Mouse (Mus musculus) hindbrain, embryonic 14.5 days (tissue): ENCODE data around the gene Dstn. TPM values are rescaled to one million over a fixed set of nuclear protein-coding genes. Genes with fewer than 3 reads are reported as not detected.

Experiments
- ATAC-seq: fragments of 200-750 bp; cut with Nextera tagmentation; 2 replicates; pipeline ENCODE4 v1.8.0; 2017; ENCODE audit warnings: moderate number of reproducible peaks, mild to moderate bottlenecking, moderate TSS enrichment, moderate library complexity; ENCODE audit not compliant: low FRiP score
- DNase-seq: peaks from one replicate; pipeline ENCODE4 v3.0.0-alpha.2; 2015; ENCODE audit warnings: low spot score
- H3K27ac ChIP-seq: fragments of 300-500 bp; sonication (generic); 2 replicates; pipeline ENCODE4 v1.5.1; 2014; ENCODE audit warnings: mild to moderate bottlenecking, moderate library complexity
- H3K27me3 ChIP-seq: fragments of 300-500 bp; sonication (generic); 2 replicates; pipeline ENCODE4 v1.6.1; 2014; ENCODE audit warnings: mild to moderate bottlenecking, low read length, mixed read lengths; ENCODE audit not compliant: control insufficient read depth, insufficient read depth
- H3K36me3 ChIP-seq: fragments of 300-500 bp; sonication (generic); replicated peaks from 2 replicates; pipeline ENCODE4 v1.6.1; 2014; ENCODE audit not compliant: control insufficient read depth, insufficient read depth
- H3K4me1 ChIP-seq: fragments of 300-500 bp; sonication (generic); replicated peaks from 2 replicates; pipeline ENCODE4 v1.6.1; 2014; ENCODE audit warnings: antibody characterized with exemption, low read length, mixed read lengths; ENCODE audit not compliant: control insufficient read depth, insufficient read depth
- H3K4me2 ChIP-seq: fragments of 300-500 bp; sonication (generic); replicated peaks from 2 replicates; pipeline ENCODE4 v1.6.1; 2014; ENCODE audit warnings: mild to moderate bottlenecking, moderate library complexity
- H3K4me3 ChIP-seq: fragments of 300-500 bp; sonication (generic); replicated peaks from 2 replicates; pipeline ENCODE4 v1.5.1; 2014; ENCODE audit warnings: mild to moderate bottlenecking, low read length
- H3K9ac ChIP-seq: fragments of 300-500 bp; sonication (generic); 2 replicates; pipeline ENCODE4 v1.6.1; 2014
- H3K9me3 ChIP-seq: fragments of 300-500 bp; sonication (generic); 2 replicates; pipeline ENCODE4 v1.6.1; 2016; ENCODE audit warnings: low read length; ENCODE audit not compliant: control insufficient read depth
- WGBS: fragments of 180-500 bp; shearing (Covaris S2); extraction: QIAGEN DNeasy Blood & Tissue Kit; methylation state at CpG from one replicate; pipeline ENCODE4 v1.1.7; 2014; 5-methylcytosine and 5-hydroxymethylcytosine counted together
- polyA plus RNA-seq: library from polyadenylated mRNA; unstranded; fragments of >200 nt; fragmentation: Nextera tagmentation; extraction: Ambion mirVana; gene quantifications from 2 replicates; pipeline ENCODE4 v1.2.1, GENCODE M21; 2014

Dstn gene
- polyA plus RNA-seq, 1 experiment from 2014 or later, result 461 TPM

DNA sequence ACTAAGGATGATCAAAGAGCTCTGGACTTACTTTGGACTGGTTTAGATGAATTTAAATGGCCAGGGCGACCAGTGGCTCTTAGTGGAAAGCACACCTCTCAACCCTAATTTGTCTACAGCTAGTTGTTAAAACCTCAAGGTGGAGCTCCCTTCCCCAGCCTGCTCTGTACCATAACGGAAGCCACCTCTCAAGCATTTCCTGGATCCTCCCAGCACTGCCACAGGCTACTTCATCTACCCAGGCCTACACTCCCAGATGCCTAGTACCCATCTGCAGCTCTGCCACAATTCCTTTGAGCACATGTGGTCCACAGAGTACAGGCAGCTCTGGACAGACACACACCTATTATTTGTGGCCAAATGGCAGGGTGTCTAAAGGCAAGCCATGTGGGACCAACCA, 68.4 kb downstream of the Dstn start:
- no peaks in the 10 kb centered on the region; the same call in none of the 2 replicates for H3K36me3 ChIP-seq
- no peak overlapping the region for H3K4me2 ChIP-seq
- no peak for DNase-seq
- no peaks in the 10 kb centered on the region for H3K27me3 ChIP-seq
- no peak for ATAC-seq
- WGBS, result 75% methylated on average over 2 of the region's 2 CpGs
- H3K4me3 ChIP-seq, result no peak overlapping the region
- no peak overlapping the region for H3K9ac ChIP-seq
- H3K9me3 ChIP-seq, result no peaks in the 10 kb centered on the region
- no peak overlapping the region for H3K27ac ChIP-seq
- H3K4me1 ChIP-seq, result no peaks in the 10 kb centered on the region

DNA sequence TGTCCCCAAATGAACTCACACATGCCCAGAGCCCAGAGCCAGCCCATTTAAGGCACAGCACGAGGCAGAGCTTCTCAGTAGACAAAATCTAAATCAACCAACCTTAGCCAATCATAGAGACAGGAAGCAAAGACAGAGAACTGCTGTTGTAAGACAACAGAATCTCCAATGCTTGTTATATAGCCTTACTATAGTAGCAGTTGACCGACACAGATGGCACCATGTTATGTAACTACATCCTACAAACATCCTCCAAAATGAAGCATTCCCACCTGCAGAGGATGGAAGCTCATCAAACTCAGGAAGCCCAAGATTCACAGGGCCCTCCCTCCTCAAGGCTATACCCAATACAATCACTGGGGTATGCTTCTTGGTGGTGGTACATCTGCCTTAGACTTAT, 72.4 kb downstream of the Dstn start:
- H3K27ac ChIP-seq, result no peak overlapping the region
- no peak overlapping the region for H3K4me2 ChIP-seq
- H3K4me3 ChIP-seq, result no peak overlapping the region
- no peaks in the 10 kb centered on the region for H3K9me3 ChIP-seq
- no peak overlapping the region for H3K9ac ChIP-seq
- WGBS, result 86% methylated on average over 2 of the region's 2 CpGs
- DNase-seq (no peak), ATAC-seq (no peak)
- no peaks in the 10 kb centered on the region for H3K27me3 ChIP-seq
- H3K36me3 ChIP-seq, result no peaks in the 10 kb centered on the region; the same call in none of the 2 replicates
- no peaks in the 10 kb centered on the region for H3K4me1 ChIP-seq

DNA sequence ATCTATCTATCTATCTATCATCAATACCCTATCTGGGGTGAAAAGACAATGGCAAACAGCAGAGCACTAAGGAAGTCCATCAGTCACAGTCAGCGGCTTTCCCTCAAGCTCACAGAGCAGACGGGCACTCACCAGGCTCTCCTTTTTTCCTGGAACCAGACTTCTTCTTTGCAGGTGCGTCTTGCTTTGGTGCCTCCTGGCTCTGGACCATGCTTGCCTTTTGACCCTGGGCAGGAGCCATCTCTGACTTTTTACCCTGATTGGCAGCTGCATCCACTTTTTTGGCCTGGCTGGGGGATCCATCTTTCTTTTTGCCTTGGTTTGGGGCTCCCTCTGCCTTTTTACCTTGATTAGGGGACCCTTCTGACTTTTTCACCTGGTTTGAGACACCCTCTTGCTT, 72.9 kb downstream of the Dstn start:
- no peaks in the 10 kb centered on the region for H3K27me3 ChIP-seq
- no peak overlapping the region for H3K9ac ChIP-seq
- ATAC-seq (no peak), DNase-seq (no peak)
- no peaks in the 10 kb centered on the region for H3K9me3 ChIP-seq
- no peak overlapping the region for H3K4me3 ChIP-seq
- no peaks in the 10 kb centered on the region; the same call in none of the 2 replicates for H3K36me3 ChIP-seq
- no peaks in the 10 kb centered on the region for H3K4me1 ChIP-seq
- no peak overlapping the region for H3K4me2 ChIP-seq
- H3K27ac ChIP-seq, result no peak overlapping the region
- WGBS, result 81% methylated on average over 3 of the region's 3 CpGs

DNA sequence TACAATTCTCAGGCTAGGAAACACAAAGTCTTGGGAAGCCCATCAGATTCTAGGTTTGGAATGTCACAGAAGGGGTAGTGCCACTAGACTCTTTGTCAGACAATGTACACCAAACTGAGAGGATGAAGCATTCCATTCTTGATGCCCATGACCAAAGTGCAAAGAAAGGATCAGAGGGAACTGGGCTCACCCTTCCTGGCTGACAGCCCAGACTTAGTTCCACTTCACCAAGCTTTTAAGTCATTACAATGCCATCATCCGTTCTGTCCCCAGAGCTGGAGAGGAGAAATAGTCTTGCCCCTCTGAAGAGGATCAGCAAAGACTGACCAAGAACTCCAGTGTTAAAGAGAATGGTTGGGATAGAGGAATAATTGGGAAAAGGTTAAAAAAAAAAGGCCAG, 75.9 kb downstream of the Dstn start:
- H3K4me3 ChIP-seq, result no peak overlapping the region
- no peak overlapping the region for H3K4me2 ChIP-seq
- WGBS, result 9% methylated on average over 1 of the region's 1 CpGs
- no peaks in the 10 kb centered on the region for H3K9me3 ChIP-seq
- no peaks in the 10 kb centered on the region; the same call in 1 of the 2 replicates for H3K36me3 ChIP-seq
- no peaks in the 10 kb centered on the region for H3K27me3 ChIP-seq
- no peak overlapping the region for H3K9ac ChIP-seq
- ATAC-seq (peak; percentile 34; the same call in 1 of the 2 replicates), DNase-seq (no peak)
- H3K4me1 ChIP-seq, result no peaks in the 10 kb centered on the region
- H3K27ac ChIP-seq, result no peak overlapping the region

DNA sequence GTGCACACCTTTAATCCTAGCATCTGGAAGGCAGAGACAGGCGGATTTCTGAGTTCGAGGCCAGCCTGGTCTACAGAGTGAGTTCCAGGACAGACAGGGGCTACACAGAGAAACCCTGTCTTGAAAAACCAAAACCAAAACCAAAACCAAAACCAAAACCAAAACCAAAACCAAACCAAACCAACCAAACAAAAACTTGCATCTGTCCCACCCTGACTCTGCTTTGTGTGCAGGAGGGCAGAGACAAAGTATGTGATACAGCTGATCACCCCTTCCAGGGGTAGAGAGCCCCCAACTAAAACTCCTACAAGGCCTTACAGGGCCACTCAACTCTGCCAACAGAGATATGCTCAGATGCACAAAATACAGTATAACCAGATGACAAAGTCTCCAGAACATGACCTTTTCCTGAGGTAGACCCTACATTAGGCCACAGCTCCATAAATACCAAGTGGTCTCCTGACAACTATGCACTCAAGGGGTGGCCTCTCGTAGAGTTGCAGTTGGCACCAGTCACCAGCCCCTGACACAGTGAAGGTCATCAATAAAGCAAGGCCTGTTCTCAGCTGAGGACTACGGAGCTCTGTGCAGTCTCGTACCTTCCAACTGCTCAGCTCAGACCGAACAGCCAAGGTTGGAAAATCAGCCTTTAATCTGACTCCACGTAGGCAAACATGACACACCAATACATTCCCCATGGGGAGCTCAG, 77.0 kb downstream of the Dstn start:
- DNase-seq (no peak), ATAC-seq (no peak)
- Histone ChIP-seq H3K9ac (no peak overlapping the region), H3K9me3 (no peaks in the 10 kb centered on the region), H3K4me2 (no peak overlapping the region), H3K27me3 (no peaks in the 10 kb centered on the region), H3K27ac (no peak overlapping the region), H3K4me1 (no peaks in the 10 kb centered on the region), H3K36me3 (no peaks in the 10 kb centered on the region; the same call in 1 of the 2 replicates), H3K4me3 (no peak overlapping the region)
- WGBS, result 93% methylated on average over 7 of the region's 7 CpGs

Other genes with a start within 250 kb of the Dstn start
- 1.8 and 2.1 TPM in 2 replicates for gene Bfsp1, start 52.1 kb upstream of the Dstn start, polyA plus RNA-seq
- gene Rrbp1, start 95.9 kb downstream of the Dstn start, polyA plus RNA-seq, result 25.7 and 34.8 TPM in 2 replicates
- not detected in 2 replicates for gene Banf2, start 117.7 kb downstream of the Dstn start, polyA plus RNA-seq